Mouse (Mus musculus): ENCODE measurements at regions not wholly inside any gene's neighbourhood (a gene's known extent, or its start where the extent isn't known, plus 50 kb on each side); places are given as distances from the start of the nearest gene placed in this dataset.

GRCm38 (mm10) chr4:100616161-100616915 lies 137.7 kb downstream of the Ube2u start:
- ATAC-seq (ENCODE audit: low FRiP score) (no peak), DNase-seq (ENCODE audit: low spot score) (peak; percentile 10)
- Histone ChIP-seq H3K4me3 (ENCODE audit: low read depth, low read length) (no peak overlapping the region), H3K9ac (replicated peaks; ENCODE audit: low read length, poor library complexity, severe bottlenecking) (no peak overlapping the region), H3K36me3 (ENCODE audit: insufficient read depth, low read length) (no peaks in the 10 kb centered on the region), H3K27ac (ENCODE audit: low read depth, low read length) (no peak overlapping the region), H3K4me1 (ENCODE audit: insufficient read depth, low read length) (no peaks in the 10 kb centered on the region), H3K4me2 (ENCODE audit: low read depth, low read length, poor library complexity, severe bottlenecking) (no peak overlapping the region), H3K27me3 (ENCODE audit: insufficient read depth, low read length) (no peaks in the 10 kb centered on the region), H3K9me3 (ENCODE audit: low read length) (no peaks in the 10 kb centered on the region)
- WGBS = 60% methylated on average over 8 of the region's 8 CpGs
- no peak for TF ChIP-seq CTCF (IDR thresholded peaks at IDR 0.05)

GRCm38 (mm10) chr4:100616916-100617488 lies 138.4 kb downstream of the Ube2u start:
- ATAC-seq (ENCODE audit: low FRiP score) (no peak), DNase-seq (ENCODE audit: low spot score) (peak; percentile 22)
- H3K4me2 ChIP-seq (ENCODE audit: low read depth, low read length, poor library complexity, severe bottlenecking) = no peak overlapping the region
- TF ChIP-seq CTCF (IDR thresholded peaks at IDR 0.05) = no peak
- no peaks in the 10 kb centered on the region for H3K9me3 ChIP-seq (ENCODE audit: low read length)
- H3K27ac ChIP-seq (ENCODE audit: low read depth, low read length) = no peak overlapping the region
- 52% methylated on average over 11 of the region's 11 CpGs for WGBS
- H3K27me3 ChIP-seq (ENCODE audit: insufficient read depth, low read length) = no peaks in the 10 kb centered on the region
- H3K9ac ChIP-seq (replicated peaks; ENCODE audit: low read length, poor library complexity, severe bottlenecking) = no peak overlapping the region
- no peaks in the 10 kb centered on the region for H3K36me3 ChIP-seq (ENCODE audit: insufficient read depth, low read length)
- no peak overlapping the region for H3K4me3 ChIP-seq (ENCODE audit: low read depth, low read length)
- H3K4me1 ChIP-seq (ENCODE audit: insufficient read depth, low read length) = no peaks in the 10 kb centered on the region

- Histone ChIP-seq H3K36me3 (ENCODE audit: insufficient read depth, low read length) (no peaks in the 10 kb centered on the region), H3K4me1 (ENCODE audit: insufficient read depth, low read length) (no peaks in the 10 kb centered on the region), H3K4me2 (ENCODE audit: low read depth, low read length, poor library complexity, severe bottlenecking) (no peak overlapping the region), H3K27me3 (ENCODE audit: insufficient read depth, low read length) (no peaks in the 10 kb centered on the region), H3K9ac (replicated peaks; ENCODE audit: low read length, poor library complexity, severe bottlenecking) (no peak overlapping the region), H3K9me3 (ENCODE audit: low read length) (no peaks in the 10 kb centered on the region), H3K4me3 (ENCODE audit: low read depth, low read length) (no peak overlapping the region), H3K27ac (ENCODE audit: low read depth, low read length) (no peak overlapping the region)
- no peak for ATAC-seq (ENCODE audit: low FRiP score)
- TF ChIP-seq CTCF (IDR thresholded peaks at IDR 0.05) = no peak
- 88% methylated on average over 3 of the region's 5 CpGs for WGBS
- DNase-seq (ENCODE audit: low spot score) = no peak
Observed at GRCm38 (mm10) chr4:100624656-100625055, 146.0 kb downstream of the Ube2u start.

GRCm38 (mm10) chr4:100626551-100626950 lies 147.9 kb downstream of the Ube2u start:
- TF ChIP-seq CTCF (IDR thresholded peaks at IDR 0.05) = no peak
- H3K9me3 ChIP-seq (ENCODE audit: low read length) = no peaks in the 10 kb centered on the region
- H3K4me2 ChIP-seq (ENCODE audit: low read depth, low read length, poor library complexity, severe bottlenecking) = no peak overlapping the region
- H3K36me3 ChIP-seq (ENCODE audit: insufficient read depth, low read length) = no peaks in the 10 kb centered on the region
- H3K4me3 ChIP-seq (ENCODE audit: low read depth, low read length) = no peak overlapping the region
- no peak overlapping the region for H3K27ac ChIP-seq (ENCODE audit: low read depth, low read length)
- DNase-seq (ENCODE audit: low spot score) (no peak), ATAC-seq (ENCODE audit: low FRiP score) (no peak)
- no peaks in the 10 kb centered on the region for H3K4me1 ChIP-seq (ENCODE audit: insufficient read depth, low read length)
- 89% methylated on average over 4 of the region's 4 CpGs for WGBS
- H3K9ac ChIP-seq (replicated peaks; ENCODE audit: low read length, poor library complexity, severe bottlenecking) = no peak overlapping the region
- no peaks in the 10 kb centered on the region for H3K27me3 ChIP-seq (ENCODE audit: insufficient read depth, low read length)

- WGBS = 56% methylated on average over 2 of the region's 2 CpGs
- Histone ChIP-seq H3K4me3 (ENCODE audit: low read depth, low read length) (no peak overlapping the region), H3K4me2 (ENCODE audit: low read depth, low read length, poor library complexity, severe bottlenecking) (no peak overlapping the region), H3K9ac (replicated peaks; ENCODE audit: low read length, poor library complexity, severe bottlenecking) (no peak overlapping the region), H3K36me3 (ENCODE audit: insufficient read depth, low read length) (no peaks in the 10 kb centered on the region), H3K9me3 (ENCODE audit: low read length) (no peaks in the 10 kb centered on the region), H3K27ac (ENCODE audit: low read depth, low read length) (no peak overlapping the region), H3K27me3 (ENCODE audit: insufficient read depth, low read length) (no peaks in the 10 kb centered on the region), H3K4me1 (ENCODE audit: insufficient read depth, low read length) (no peaks in the 10 kb centered on the region)
- no peak for ATAC-seq (ENCODE audit: low FRiP score)
- no peak for DNase-seq (ENCODE audit: low spot score)
- no peak for TF ChIP-seq CTCF (IDR thresholded peaks at IDR 0.05)
Observed at GRCm38 (mm10) chr4:100634388-100634787, 142.1 kb upstream of the Cachd1 start.

GRCm38 (mm10) chr4:100637597-100637996 lies 138.9 kb upstream of the Cachd1 start:
- ATAC-seq (ENCODE audit: low FRiP score) (no peak), DNase-seq (ENCODE audit: low spot score) (peak; percentile 55)
- Histone ChIP-seq H3K9me3 (ENCODE audit: low read length) (no peaks in the 10 kb centered on the region), H3K36me3 (ENCODE audit: insufficient read depth, low read length) (no peaks in the 10 kb centered on the region), H3K4me2 (ENCODE audit: low read depth, low read length, poor library complexity, severe bottlenecking) (no peak overlapping the region), H3K27ac (ENCODE audit: low read depth, low read length) (no peak overlapping the region), H3K27me3 (ENCODE audit: insufficient read depth, low read length) (no peaks in the 10 kb centered on the region), H3K9ac (replicated peaks; ENCODE audit: low read length, poor library complexity, severe bottlenecking) (no peak overlapping the region), H3K4me1 (ENCODE audit: insufficient read depth, low read length) (no peaks in the 10 kb centered on the region), H3K4me3 (ENCODE audit: low read depth, low read length) (no peak overlapping the region)
- 85% methylated on average over 2 of the region's 2 CpGs for WGBS
- TF ChIP-seq CTCF (IDR thresholded peaks at IDR 0.05) = no peak

Data from midbrain, postnatal 0 days (tissue).